Mouse (Mus musculus): ENCODE measurements at regions not wholly inside any gene's neighbourhood (a gene's known extent, or its start where the extent isn't known, plus 50 kb on each side); places are given as distances from the start of the nearest gene placed in this dataset.

- TF ChIP-seq EP300 (IDR thresholded peaks at IDR 0.05; ENCODE audit: low read depth) (no peak), CTCF (IDR thresholded peaks at IDR 0.05; ENCODE audit: low read depth) (no peak)
Observed at GRCm38 (mm10) chr2:148184801-148185212, 138.0 kb upstream of the Foxa2 start.

All from heart, postnatal 0 days (tissue).